Mouse (Mus musculus) mouse embryonic stem cell (cell line): ENCODE results near the gene Pim3.

Experiments used
- in situ Hi-C, 2 experiments: fragments of 300-500 bp; cut with MboI; formaldehyde crosslinking; loops; 1 replicate in 1 of 2; 3 replicates in 1 of 2; pipeline ENCODE4 v1.14.3; 2019 to 2020; ENCODE audit warnings: low sequenced_read_pairs in 2 of 2, low pct_unique_long_range_greater_than_20kb in 1 of 2, mixed read lengths in 1 of 2; ENCODE audit not compliant: unreplicated experiment in 1 of 2

Gene Pim3

GRCm38 (mm10) chr15:88868024-88868742 is 6.2 kb downstream of the Pim3 start:
- in situ Hi-C loops, result no loop called here

DNA sequence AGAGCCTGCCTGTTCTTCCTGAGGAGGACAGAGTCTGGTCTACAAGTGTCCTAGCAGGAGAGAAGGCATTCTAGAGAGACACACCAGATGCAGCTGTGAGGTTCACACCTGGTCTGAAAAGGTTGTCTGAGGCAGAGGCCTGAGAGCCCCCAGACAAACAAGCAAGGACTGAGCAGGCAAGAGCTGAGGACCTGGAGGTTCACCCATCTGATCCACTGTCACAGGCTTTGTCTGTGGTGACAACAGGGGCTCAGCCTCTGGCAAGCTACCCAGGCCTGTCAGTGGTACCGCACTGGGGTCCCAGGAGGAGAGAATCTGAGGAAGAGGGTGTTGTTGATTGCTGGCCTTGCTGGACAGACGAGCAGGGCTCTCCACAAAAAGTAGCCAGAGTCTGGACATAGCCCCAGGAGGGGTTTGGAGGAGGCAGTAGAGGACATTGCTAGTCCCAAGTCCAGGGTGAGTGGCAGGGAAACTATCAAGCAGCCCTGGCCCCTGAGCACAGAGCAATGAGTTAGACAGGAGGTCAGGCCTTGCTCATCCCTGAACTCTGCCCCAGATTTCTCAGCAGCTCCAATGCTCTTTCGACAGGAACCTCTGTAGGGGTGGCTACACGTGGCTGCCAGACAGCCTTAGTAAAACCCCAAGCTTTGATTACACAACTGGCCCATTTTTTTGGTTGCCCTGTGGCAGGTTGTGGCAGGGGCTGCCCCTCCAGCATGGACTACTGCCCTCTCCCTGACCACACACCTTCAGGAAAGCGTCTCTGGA is 8.6 kb downstream of the Pim3 start:
- in situ Hi-C loops, result loop anchor here in 1 of 2 experiments (10.0 kb wide), 1 partner anchor 46 kb away; no protein-coding TSS in a partner anchor

DNA sequence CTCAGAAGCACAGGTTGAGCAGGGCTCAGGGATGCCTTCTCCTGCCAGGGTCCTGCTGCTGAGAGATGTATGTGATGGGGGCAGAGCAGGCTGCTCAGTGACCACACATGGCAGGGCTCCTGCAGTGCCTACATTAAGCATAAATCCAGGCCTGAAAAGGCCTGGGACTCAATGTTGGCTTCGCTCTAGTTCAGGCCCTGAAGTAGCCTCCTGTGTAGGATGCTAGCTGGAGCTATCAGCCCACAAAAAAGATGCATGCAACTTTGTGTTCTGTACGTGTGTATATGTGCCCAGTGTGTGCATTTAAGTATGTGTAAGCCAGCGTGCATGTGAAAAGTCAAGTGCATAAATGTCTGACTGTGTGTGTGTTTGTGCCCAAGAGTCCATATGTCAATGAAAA is 12.1 kb downstream of the Pim3 start:
- in situ Hi-C loops, result loop anchor here in 1 of 2 experiments (10.0 kb wide), 1 partner anchor 49 kb away; no protein-coding TSS in a partner anchor

GRCm38 (mm10) chr15:88874477-88874876 is 12.5 kb downstream of the Pim3 start:
- in situ Hi-C loops, result loop anchor here in 1 of 2 experiments (10.0 kb wide), 1 partner anchor 50 kb away; no protein-coding TSS in a partner anchor

DNA sequence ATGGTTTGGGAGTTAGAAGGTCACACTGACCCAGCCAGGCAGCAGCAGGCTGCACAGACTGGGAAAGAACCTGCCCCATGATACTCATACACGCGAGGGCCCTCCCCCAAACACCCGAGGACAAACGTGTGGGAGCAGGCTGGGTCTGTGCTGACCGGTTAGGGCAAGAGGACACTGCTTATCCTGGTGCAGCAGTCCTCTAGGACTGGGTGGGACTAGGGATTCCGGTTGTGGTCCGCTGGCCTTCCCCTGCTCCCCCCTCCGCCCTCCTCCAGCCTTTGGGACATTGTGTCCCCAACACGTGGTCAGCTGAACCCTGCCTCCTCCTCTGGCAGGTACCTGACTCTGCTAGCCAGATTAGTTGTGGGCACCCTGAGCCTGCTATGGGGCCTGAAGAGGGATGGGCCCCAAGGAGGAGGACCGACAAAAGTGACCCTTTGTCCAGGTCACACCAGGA is 13.7 kb downstream of the Pim3 start:
- in situ Hi-C loops, result loop anchor here in 1 of 2 experiments (10.0 kb wide), 1 partner anchor 51 kb away; no protein-coding TSS in a partner anchor

DNA sequence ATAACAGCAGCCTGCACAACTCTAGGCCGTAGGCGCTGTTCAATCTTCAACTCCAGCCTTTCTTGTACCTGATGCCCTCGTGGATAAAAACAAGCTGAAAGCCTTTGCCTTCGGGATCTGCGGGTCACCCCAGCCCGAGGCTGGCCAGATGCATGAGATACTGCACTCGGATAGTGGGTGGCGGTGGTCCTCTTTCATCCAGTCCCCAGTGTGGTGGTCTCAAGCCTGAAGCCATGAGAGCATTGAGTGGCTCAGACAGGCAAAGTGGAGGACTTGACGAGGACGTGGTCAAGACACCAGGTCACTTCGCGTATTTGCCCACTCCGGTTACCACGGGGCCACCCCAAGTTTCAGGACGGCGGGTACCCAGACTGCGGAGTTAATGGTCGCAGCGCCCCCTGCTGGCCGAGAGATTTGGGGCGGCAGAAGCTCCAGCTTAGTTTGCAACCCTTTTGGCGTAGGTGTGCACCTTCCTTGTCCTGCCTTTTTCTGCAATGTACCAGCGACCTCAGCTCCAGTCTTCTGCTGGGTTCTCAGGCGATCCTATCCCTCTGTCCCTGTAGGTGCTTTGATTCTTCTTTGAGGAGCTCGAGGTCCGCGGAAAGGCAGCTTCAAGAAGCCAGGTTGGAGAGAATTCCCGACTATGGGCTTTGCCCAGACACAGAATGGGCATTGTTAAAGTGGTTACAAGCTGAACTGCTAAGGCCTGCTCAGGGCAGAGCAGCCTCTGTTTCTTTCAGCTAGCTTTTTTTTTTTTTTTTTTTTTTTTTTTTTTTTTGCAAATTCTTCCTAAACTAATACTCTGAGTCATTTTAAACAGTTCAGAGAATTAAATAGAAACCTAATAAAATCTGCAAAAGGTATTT is 14.4 kb downstream of the Pim3 start:
- in situ Hi-C loops, result loop anchor here in 1 of 2 experiments (10.0 kb wide), 1 partner anchor 52 kb away; no protein-coding TSS in a partner anchor

GRCm38 (mm10) chr15:88877021-88877400 is 15.0 kb downstream of the Pim3 start:
- in situ Hi-C loops, result loop anchor here in 1 of 2 experiments (10.0 kb wide), 1 partner anchor 52 kb away; no protein-coding TSS in a partner anchor

DNA sequence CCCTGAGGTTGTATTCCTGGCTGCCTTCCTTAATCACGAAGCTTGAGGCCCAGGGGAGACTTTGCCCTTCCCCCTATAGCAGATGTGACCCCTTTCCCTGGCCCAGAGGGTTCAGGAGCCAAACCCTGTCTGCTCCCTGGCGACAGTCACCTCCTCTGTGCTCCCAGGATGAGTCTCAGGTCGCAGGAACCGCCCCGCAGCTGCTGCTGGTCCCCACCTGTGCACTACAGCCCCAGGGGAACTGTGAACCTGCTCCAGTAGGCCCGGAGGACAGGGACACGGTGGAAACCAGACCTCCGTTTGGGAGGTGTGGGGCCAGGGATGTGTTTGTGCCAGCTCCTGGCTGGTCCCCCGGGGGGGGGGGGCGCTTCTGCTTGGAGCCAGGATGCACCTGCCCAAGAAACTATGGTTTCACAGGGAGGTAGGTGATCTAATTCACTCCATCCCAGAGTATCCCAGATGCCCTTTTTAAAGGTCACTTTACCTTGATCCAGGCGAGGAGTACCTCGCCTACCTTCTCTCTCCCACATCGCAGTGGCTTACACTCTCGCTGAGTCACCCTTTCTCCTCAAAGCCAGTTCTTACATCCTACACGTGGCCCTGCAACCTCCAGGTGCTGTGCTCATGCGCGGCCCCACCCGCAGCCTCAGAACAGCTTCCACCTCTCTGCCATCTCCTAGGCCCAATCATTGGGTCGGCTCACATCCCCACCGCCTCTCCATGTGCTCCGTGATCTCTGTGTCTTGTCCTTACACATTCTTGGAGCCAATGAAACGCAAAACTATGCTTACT is 19.5 kb downstream of the Pim3 start:
- in situ Hi-C loops, result no loop called here

GRCm38 (mm10) chr15:88882851-88883250 is 20.9 kb downstream of the Pim3 start:
- in situ Hi-C loops, result no loop called here

DNA sequence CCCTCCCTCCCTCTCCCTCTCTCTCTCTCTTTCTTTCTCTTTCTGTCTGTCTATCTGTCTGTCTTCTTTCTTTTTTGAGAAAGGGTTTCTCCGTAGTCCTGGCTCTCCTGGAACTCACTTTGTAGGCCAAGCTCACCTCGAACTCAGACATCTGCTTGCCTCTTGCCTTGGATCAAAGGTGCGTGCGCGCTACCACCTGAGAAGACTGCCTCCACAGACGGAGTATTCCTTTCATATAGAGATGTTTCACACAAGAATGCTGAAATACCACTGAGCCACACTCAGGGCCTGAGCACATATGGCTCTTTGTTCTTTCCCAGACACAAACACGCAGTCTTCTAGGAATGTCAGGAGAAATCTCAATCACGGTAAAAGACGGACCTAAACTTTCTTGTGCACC is 21.4 kb downstream of the Pim3 start:
- in situ Hi-C loops, result no loop called here

GRCm38 (mm10) chr15:88885376-88885775 is 23.4 kb downstream of the Pim3 start:
- in situ Hi-C loops, result no loop called here

DNA sequence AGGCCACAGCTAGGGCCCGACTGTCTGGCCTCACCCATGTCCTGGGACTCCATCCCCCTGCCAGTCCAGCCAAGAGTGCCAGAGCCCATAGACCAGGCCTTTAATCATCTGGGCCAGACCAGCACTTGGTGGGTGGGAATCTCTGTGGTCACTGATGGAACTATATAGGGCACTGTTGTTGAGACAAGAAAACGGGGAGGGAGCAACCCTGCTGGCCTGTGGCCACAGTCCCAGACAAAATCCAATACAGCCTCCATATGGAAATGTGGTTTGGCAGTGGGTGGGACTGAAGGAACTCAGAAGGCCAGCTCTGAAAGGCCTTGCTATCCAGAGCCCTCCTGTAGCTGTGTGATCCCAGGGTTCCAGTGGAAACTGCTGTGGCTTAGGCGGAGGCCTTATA is 27.0 kb downstream of the Pim3 start:
- in situ Hi-C loops, result no loop called here

- in situ Hi-C loops, result no loop called here
These were observed 28.0 kb downstream of the Pim3 start for GRCm38 (mm10) chr15:88889994-88890393.

- in situ Hi-C loops, result no loop called here
These were observed 29.0 kb downstream of the Pim3 start for GRCm38 (mm10) chr15:88890751-88891675.

DNA sequence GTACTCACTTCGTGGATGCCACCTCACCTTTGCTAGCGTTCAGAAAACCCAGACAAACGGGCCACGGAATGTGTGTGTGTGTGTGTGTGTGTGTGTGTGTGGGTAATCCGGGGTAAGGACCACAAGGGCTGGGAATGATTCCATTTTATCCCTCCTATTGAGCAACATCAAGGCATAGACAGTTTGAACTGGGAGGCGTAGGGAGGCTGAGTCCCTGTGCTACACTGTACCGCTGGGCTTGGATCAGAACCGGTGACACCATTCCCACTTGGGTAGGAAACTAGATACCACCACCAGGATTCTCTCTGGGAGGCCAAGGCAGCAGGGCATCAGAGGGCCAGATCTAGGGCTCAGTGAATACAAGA is 29.7 kb downstream of the Pim3 start:
- in situ Hi-C loops, result no loop called here

DNA sequence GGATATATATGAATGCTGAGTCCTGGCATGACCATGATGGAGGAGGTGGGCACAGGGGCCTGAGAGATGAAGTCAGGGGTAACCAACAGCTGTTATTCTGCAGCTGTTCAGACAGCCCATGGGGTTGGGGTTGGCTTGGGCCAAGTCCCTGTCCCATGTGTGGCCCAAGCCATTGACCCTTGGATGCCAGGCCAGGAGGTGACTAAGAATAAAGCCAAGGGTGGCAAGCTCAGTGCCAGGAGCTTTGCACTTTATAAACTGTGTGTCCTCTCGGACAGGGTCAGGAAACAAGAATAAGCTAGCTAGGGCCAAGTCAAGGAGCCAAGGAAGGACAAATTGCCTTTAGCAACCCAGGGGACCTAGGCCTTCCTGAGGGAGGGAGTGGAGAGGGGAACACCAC is 30.3 kb downstream of the Pim3 start:
- in situ Hi-C loops, result no loop called here

GRCm38 (mm10) chr15:88892876-88893275 is 30.9 kb downstream of the Pim3 start:
- in situ Hi-C loops, result no loop called here
